Mouse (Mus musculus): ENCODE measurements around the gene Mapk9. TPM values are rescaled to one million over a fixed set of nuclear protein-coding genes. Genes with fewer than 3 reads are reported as not detected.

Gene Mapk9
- polyA plus RNA-seq, 1 experiment from 2014 or later = 30.2 TPM

DNA sequence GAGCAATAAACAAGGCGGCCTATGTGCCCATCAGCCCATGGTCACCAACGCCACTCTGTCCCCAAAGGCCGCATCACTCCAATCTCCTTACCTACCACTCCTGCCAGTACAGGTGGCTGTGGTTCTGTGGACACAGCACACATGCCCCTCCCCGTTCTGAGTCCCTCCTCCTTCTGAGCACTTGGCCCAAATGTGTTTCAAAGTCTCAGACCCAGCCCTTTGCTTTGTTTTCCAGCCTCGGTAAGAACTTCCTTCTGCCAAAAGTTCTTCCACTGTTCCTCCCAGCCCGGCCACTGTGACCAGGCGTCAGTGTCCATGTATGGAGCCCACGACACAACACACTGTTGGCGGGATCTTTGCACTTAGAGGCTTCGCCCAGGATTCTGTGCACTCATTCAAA, 2.2 kb upstream of the Mapk9 start:
- Histone ChIP-seq H3K4me1 (ENCODE audit: insufficient read depth, low read depth, low read length) (peaks cover 12% of the 10 kb centered on the region; the same call in 1 of the 2 replicates), H3K36me3 (ENCODE audit: insufficient read depth, low read length) (no peaks in the 10 kb centered on the region), H3K27ac (ENCODE audit: low read length) (no peak overlapping the region), H3K4me2 (replicated peaks; ENCODE audit: low read depth, low read length) (no peak overlapping the region), H3K9me3 (ENCODE audit: low read length) (no peaks in the 10 kb centered on the region), H3K9ac (replicated peaks; ENCODE audit: low read depth) (no peak overlapping the region), H3K27me3 (replicated peaks; ENCODE audit: insufficient read depth, low read length) (no peaks in the 10 kb centered on the region), H3K4me3 (ENCODE audit: low read depth, low read length) (no peak overlapping the region)
- ATAC-seq (no peak), DNase-seq (ENCODE audit: low spot score) (peak; percentile 28)
- no peak for TF ChIP-seq CTCF (IDR thresholded peaks at IDR 0.05)
- WGBS = 80% methylated on average over 10 of the region's 10 CpGs

DNA sequence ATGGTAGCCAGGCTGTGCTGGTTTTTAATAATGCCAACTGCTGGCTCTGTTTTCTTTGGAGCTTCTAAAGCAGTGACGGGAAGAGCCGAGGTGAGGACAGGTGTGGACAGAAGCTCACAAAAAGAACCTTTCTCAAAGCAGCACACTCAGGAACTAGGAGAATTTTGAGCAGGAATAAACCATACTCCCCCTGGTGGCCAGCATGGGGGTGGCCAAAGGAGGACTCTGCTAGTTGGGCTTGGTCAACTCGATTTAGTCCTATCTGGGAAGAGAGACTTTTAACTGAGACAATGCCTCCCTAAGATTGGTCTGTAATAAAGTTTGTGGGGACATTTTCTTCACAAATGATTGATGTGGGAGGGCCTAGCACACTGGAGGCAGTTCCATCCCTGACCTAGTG, 1.6 kb upstream of the Mapk9 start:
- Histone ChIP-seq H3K27ac (ENCODE audit: low read length) (no peak overlapping the region), H3K4me2 (replicated peaks; ENCODE audit: low read depth, low read length) (no peak overlapping the region), H3K36me3 (ENCODE audit: insufficient read depth, low read length) (no peaks in the 10 kb centered on the region), H3K9me3 (ENCODE audit: low read length) (no peaks in the 10 kb centered on the region), H3K4me3 (ENCODE audit: low read depth, low read length) (no peak overlapping the region), H3K27me3 (replicated peaks; ENCODE audit: insufficient read depth, low read length) (no peaks in the 10 kb centered on the region), H3K9ac (replicated peaks; ENCODE audit: low read depth) (no peak overlapping the region), H3K4me1 (ENCODE audit: insufficient read depth, low read depth, low read length) (peaks cover 12% of the 10 kb centered on the region; the same call in 1 of the 2 replicates)
- ATAC-seq (no peak), DNase-seq (ENCODE audit: low spot score) (peak; percentile 75)
- TF ChIP-seq EP300 (IDR thresholded peaks at IDR 0.05) = no peak
- TF ChIP-seq CTCF (IDR thresholded peaks at IDR 0.05) = peak; percentile 78
- WGBS = 38% methylated on average over 3 of the region's 3 CpGs

- Histone ChIP-seq H3K9ac (replicated peaks; ENCODE audit: low read depth) (0 out of 2 replicates have a peak overlapping the region, but pooled peaks have one; percentile 20), H3K27me3 (replicated peaks; ENCODE audit: insufficient read depth, low read length) (no peaks in the 10 kb centered on the region), H3K4me2 (replicated peaks; ENCODE audit: low read depth, low read length) (peak overlapping the region; percentile 92), H3K4me1 (ENCODE audit: insufficient read depth, low read depth, low read length) (peaks cover 12% of the 10 kb centered on the region; the same call in 1 of the 2 replicates), H3K4me3 (ENCODE audit: low read depth, low read length) (peak overlapping the region; percentile 74), H3K27ac (ENCODE audit: low read length) (peak overlapping the region; percentile 54), H3K9me3 (ENCODE audit: low read length) (no peaks in the 10 kb centered on the region), H3K36me3 (ENCODE audit: insufficient read depth, low read length) (no peaks in the 10 kb centered on the region)
- DNase-seq (ENCODE audit: low spot score) = no peak
- no peak for ATAC-seq
- 24% methylated on average over 11 of the region's 11 CpGs for WGBS
- no peak for TF ChIP-seq CTCF (IDR thresholded peaks at IDR 0.05)
- TF ChIP-seq EP300 (IDR thresholded peaks at IDR 0.05) = no peak
Measured at GRCm38 (mm10) chr11:49845958-49846357, 593 bp upstream of the Mapk9 start.

- no peaks in the 10 kb centered on the region for H3K36me3 ChIP-seq (ENCODE audit: insufficient read depth, low read length)
- H3K27me3 ChIP-seq (replicated peaks; ENCODE audit: insufficient read depth, low read length) = no peaks in the 10 kb centered on the region
- peak overlapping the region; percentile 79 for H3K9ac ChIP-seq (replicated peaks; ENCODE audit: low read depth)
- TF ChIP-seq EP300 (IDR thresholded peaks at IDR 0.05) = no peak
- TF ChIP-seq CTCF (IDR thresholded peaks at IDR 0.05) = no peak
- H3K4me3 ChIP-seq (ENCODE audit: low read depth, low read length) = peak overlapping the region; percentile 74
- 7% methylated on average over 26 of the region's 29 CpGs for WGBS
- DNase-seq (ENCODE audit: low spot score) = peak; percentile 63
- H3K9me3 ChIP-seq (ENCODE audit: low read length) = no peaks in the 10 kb centered on the region
- peaks cover 12% of the 10 kb centered on the region; the same call in 1 of the 2 replicates for H3K4me1 ChIP-seq (ENCODE audit: insufficient read depth, low read depth, low read length)
- H3K4me2 ChIP-seq (replicated peaks; ENCODE audit: low read depth, low read length) = peak overlapping the region; percentile 92
- H3K27ac ChIP-seq (ENCODE audit: low read length) = peak overlapping the region; percentile 94
- peak; percentile 5; the same call in 1 of the 2 replicates for ATAC-seq
Measured at GRCm38 (mm10) chr11:49847071-49847810, 690 bp downstream of the Mapk9 start.

DNA sequence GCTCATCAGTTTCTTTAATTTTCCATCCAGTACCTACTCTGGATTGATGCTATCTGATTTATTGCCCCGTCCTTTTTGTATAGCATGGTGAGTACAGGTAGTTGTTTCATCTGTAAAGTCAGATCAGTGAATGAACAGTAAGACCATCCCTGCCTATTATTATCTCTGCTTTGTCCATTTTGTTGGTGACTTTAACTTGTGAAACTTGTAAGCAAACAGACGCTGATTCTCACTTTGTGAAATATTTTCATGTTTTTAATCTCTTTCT, 1.2 kb downstream of the Mapk9 start:
- Histone ChIP-seq H3K9me3 (ENCODE audit: low read length) (no peaks in the 10 kb centered on the region), H3K27me3 (replicated peaks; ENCODE audit: insufficient read depth, low read length) (no peaks in the 10 kb centered on the region), H3K4me1 (ENCODE audit: insufficient read depth, low read depth, low read length) (peaks cover 12% of the 10 kb centered on the region; the same call in 1 of the 2 replicates), H3K4me3 (ENCODE audit: low read depth, low read length) (peak overlapping the region; percentile 74; the same call in 1 of the 2 replicates), H3K36me3 (ENCODE audit: insufficient read depth, low read length) (no peaks in the 10 kb centered on the region), H3K27ac (ENCODE audit: low read length) (peak overlapping the region; percentile 94), H3K9ac (replicated peaks; ENCODE audit: low read depth) (no peak overlapping the region), H3K4me2 (replicated peaks; ENCODE audit: low read depth, low read length) (peak overlapping the region; percentile 92)
- WGBS = 62% methylated on average over 2 of the region's 2 CpGs
- no peak for ATAC-seq
- no peak for DNase-seq (ENCODE audit: low spot score)
- TF ChIP-seq CTCF (IDR thresholded peaks at IDR 0.05) (no peak), EP300 (IDR thresholded peaks at IDR 0.05) (no peak)

GRCm38 (mm10) chr11:49848080-49848815, 1.7 kb downstream of the Mapk9 start:
- 62% methylated on average over 4 of the region's 4 CpGs for WGBS
- H3K4me3 ChIP-seq (ENCODE audit: low read depth, low read length) = peak overlapping the region; percentile 74; the same call in 1 of the 2 replicates
- peaks cover 12% of the 10 kb centered on the region; the same call in 1 of the 2 replicates for H3K4me1 ChIP-seq (ENCODE audit: insufficient read depth, low read depth, low read length)
- no peak overlapping the region for H3K27ac ChIP-seq (ENCODE audit: low read length)
- H3K9me3 ChIP-seq (ENCODE audit: low read length) = no peaks in the 10 kb centered on the region
- DNase-seq (ENCODE audit: low spot score) (no peak), ATAC-seq (no peak)
- peak overlapping the region; percentile 25; the same call in 1 of the 2 replicates for H3K4me2 ChIP-seq (replicated peaks; ENCODE audit: low read depth, low read length)
- no peaks in the 10 kb centered on the region for H3K36me3 ChIP-seq (ENCODE audit: insufficient read depth, low read length)
- no peak overlapping the region for H3K9ac ChIP-seq (replicated peaks; ENCODE audit: low read depth)
- H3K27me3 ChIP-seq (replicated peaks; ENCODE audit: insufficient read depth, low read length) = no peaks in the 10 kb centered on the region
- TF ChIP-seq CTCF (IDR thresholded peaks at IDR 0.05) (no peak), EP300 (IDR thresholded peaks at IDR 0.05) (no peak)

All from lung, postnatal 0 days (tissue).